Mouse (Mus musculus): ENCODE measurements at regions not wholly inside any gene's neighbourhood (a gene's known extent, or its start where the extent isn't known, plus 50 kb on each side); places are given as distances from the start of the nearest gene placed in this dataset.

GRCm38 (mm10) chr9:33246932-33247331 is 610.9 kb downstream of the Ets1 start:
- TF ChIP-seq CTCF (IDR thresholded peaks at IDR 0.05; ENCODE audit: low read depth) (peak; percentile 89), EP300 (optimal IDR thresholded peaks at IDR 0.05) (no peak)

Data from stomach, postnatal 0 days (tissue).